Comparison of ENCODE assay signal across 30 mouse cellular contexts in genomic region chr16:78015401-78015800, GRCm38 (mm10).
DNase-seq lines count a peak whose midpoint lies in the region; ATAC-seq and TF ChIP-seq lines count a peak whose summit lies in the region.
"Had no signal": no experiment of that assay in that cellular context is flagged by ENCODE, and none has a peak within 500 bp of the region (broad histone marks: within the 10 kb centered on the region; RNA-seq: fewer than 3 reads in every experiment).

No protein-coding gene starts in this region.

- H3K4me2 ChIP-seq in forebrain, embryonic 16.5 days (ENCODE audit: low read length): no peak overlapping the region
- no peak overlapping the region for H3K4me2 ChIP-seq in forebrain, embryonic 12.5 days
- no peak overlapping the region for H3K4me2 ChIP-seq in heart, postnatal 0 days (ENCODE audit: low read depth, low read length)
- H3K4me2 ChIP-seq: embryonic facial prominence, embryonic 13.5 days; heart, embryonic 11.5 days; intestine, embryonic 15.5 days; liver, embryonic 13.5 days; midbrain, embryonic 12.5 days; neural tube, embryonic 13.5 days had no signal

- H3K4me1 ChIP-seq in forebrain, embryonic 16.5 days (replicated peaks; ENCODE audit: control insufficient read depth, insufficient read depth, low read length): no peaks in the 10 kb centered on the region
- peaks cover 13% of the 10 kb centered on the region; the same call in 1 of the 2 replicates for H3K4me1 ChIP-seq in forebrain, embryonic 12.5 days
- no peaks in the 10 kb centered on the region for H3K4me1 ChIP-seq in heart, postnatal 0 days (ENCODE audit: control insufficient read depth, insufficient read depth)
- no peaks in the 10 kb centered on the region for H3K4me1 ChIP-seq in heart, adult 2 months (ENCODE audit: control insufficient read depth, insufficient read depth, low read length)
- H3K4me1 ChIP-seq: embryonic facial prominence, embryonic 13.5 days; hindbrain, embryonic 10.5 days; intestine, embryonic 15.5 days; liver, embryonic 13.5 days; megakaryocyte, embryonic 14.5 days had no signal

- H3K9ac ChIP-seq in forebrain, embryonic 16.5 days (replicated peaks; ENCODE audit: low read depth, low read length): no peak overlapping the region
- no peak overlapping the region for H3K9ac ChIP-seq in forebrain, embryonic 12.5 days
- H3K9ac ChIP-seq in heart, postnatal 0 days (replicated peaks; ENCODE audit: low read depth, low read length): no peak overlapping the region
- no peak overlapping the region for H3K9ac ChIP-seq in heart, adult 2 months (ENCODE audit: low read depth, low read length)
- H3K9ac ChIP-seq: embryonic facial prominence, embryonic 13.5 days; intestine, embryonic 15.5 days; liver, embryonic 13.5 days; midbrain, embryonic 12.5 days; neural tube, embryonic 13.5 days had no signal

- 32% methylated on average over 2 of the region's 2 CpGs for WGBS in forebrain, embryonic 16.5 days
- WGBS in forebrain, embryonic 12.5 days: 60% methylated on average over 2 of the region's 2 CpGs
- WGBS in heart, postnatal 0 days: 54% methylated on average over 2 of the region's 2 CpGs
- WGBS in heart, adult 2 months: 28% methylated on average over 2 of the region's 2 CpGs

- peak; percentile 9 for DNase-seq in heart, postnatal 0 days (ENCODE audit: low spot score)
- no peak for DNase-seq in heart, adult 2 months
- peak; percentile 13 for DNase-seq in gonadal fat pad, adult 2 months (ENCODE audit: low read depth)
- no peak for DNase-seq in adrenal gland, adult 2 months
- no peak for DNase-seq in kidney, adult 18-20 months
- DNase-seq: adrenal gland, postnatal 14 days; B cell, adult 2 months; cerebellum, adult 11-12 months; cerebellum, adult 9-11 months; embryo, embryonic 11 days; kidney, adult 8-10 months; kidney, postnatal 10 days; layer of hippocampus, postnatal 36 days; left cerebral cortex, postnatal 4 days; liver, embryonic 13.5 days; lung, adult 18-20 months; lung, postnatal 4 days; thymus, postnatal 4 days had no signal

- TF ChIP-seq EP300 in heart, postnatal 0 days (IDR thresholded peaks at IDR 0.05; ENCODE audit: low read depth): no peak
- TF ChIP-seq EP300 in heart, adult 2 months (IDR thresholded peaks at IDR 0.05; ENCODE audit: insufficient read depth, low read depth, low read length): no peak

- no peak for TF ChIP-seq CTCF in heart, postnatal 0 days (IDR thresholded peaks at IDR 0.05; ENCODE audit: low read depth)
- TF ChIP-seq CTCF in heart, adult 2 months (IDR thresholded peaks at IDR 0.05): no peak

- no peak overlapping the region for H3K4me3 ChIP-seq in forebrain, embryonic 16.5 days (replicated peaks; ENCODE audit: low read length)
- H3K4me3 ChIP-seq in forebrain, embryonic 12.5 days (replicated peaks): no peak overlapping the region
- no peak overlapping the region for H3K4me3 ChIP-seq in heart, postnatal 0 days (ENCODE audit: low read depth, low read length)
- no peak overlapping the region for H3K4me3 ChIP-seq in heart, adult 2 months
- H3K4me3 ChIP-seq: embryonic facial prominence, embryonic 13.5 days; erythroblast, embryonic 14.5 days; hindbrain, embryonic 10.5 days; intestine, embryonic 15.5 days; liver, embryonic 13.5 days; megakaryocyte, embryonic 14.5 days; midbrain, embryonic 12.5 days; neural tube, embryonic 13.5 days had no signal

- H3K36me3 ChIP-seq in forebrain, embryonic 16.5 days (ENCODE audit: control insufficient read depth, insufficient read depth): no peaks in the 10 kb centered on the region
- H3K36me3 ChIP-seq in forebrain, embryonic 12.5 days (replicated peaks): no peaks in the 10 kb centered on the region
- H3K36me3 ChIP-seq in heart, postnatal 0 days (replicated peaks; ENCODE audit: control insufficient read depth, insufficient read depth, low read length): no peaks in the 10 kb centered on the region
- no peaks in the 10 kb centered on the region for H3K36me3 ChIP-seq in heart, adult 2 months (ENCODE audit: control insufficient read depth, insufficient read depth, low read length)
- H3K36me3 ChIP-seq: embryonic facial prominence, embryonic 13.5 days; hindbrain, embryonic 10.5 days; intestine, embryonic 15.5 days; liver, embryonic 13.5 days; midbrain, embryonic 12.5 days; neural tube, embryonic 13.5 days had no signal

- no peaks in the 10 kb centered on the region for H3K79me2 ChIP-seq in heart, adult 2 months (replicated peaks; ENCODE audit: control insufficient read depth, insufficient read depth, low read length)

- TF ChIP-seq POLR2A in heart, adult 2 months (IDR thresholded peaks at IDR 0.05; ENCODE audit: insufficient read depth, low read depth, low read length): no peak

- H3K27ac ChIP-seq in forebrain, embryonic 16.5 days (ENCODE audit: low read length): 0 out of 2 replicates have a peak overlapping the region, but pooled peaks have one; percentile 9
- no peak overlapping the region for H3K27ac ChIP-seq in forebrain, embryonic 12.5 days
- no peak overlapping the region for H3K27ac ChIP-seq in heart, postnatal 0 days (ENCODE audit: low read depth)
- H3K27ac ChIP-seq in heart, adult 2 months: no peak overlapping the region
- H3K27ac ChIP-seq: embryonic facial prominence, embryonic 13.5 days; hindbrain, embryonic 10.5 days; intestine, embryonic 15.5 days; liver, embryonic 13.5 days; midbrain, embryonic 12.5 days; neural tube, embryonic 13.5 days had no signal

- intact Hi-C loops in heart, adult 2 months (cut with DNase I): no loop called here

- no peaks in the 10 kb centered on the region for H3K9me3 ChIP-seq in forebrain, embryonic 16.5 days (ENCODE audit: control insufficient read depth, low read length)
- no peaks in the 10 kb centered on the region for H3K9me3 ChIP-seq in forebrain, embryonic 12.5 days
- H3K9me3 ChIP-seq in heart, postnatal 0 days (replicated peaks; ENCODE audit: control insufficient read depth, low read length): no peaks in the 10 kb centered on the region
- H3K9me3 ChIP-seq: embryonic facial prominence, embryonic 13.5 days; hindbrain, embryonic 10.5 days; intestine, embryonic 15.5 days; liver, embryonic 13.5 days; midbrain, embryonic 12.5 days; neural tube, embryonic 13.5 days had no signal

- ATAC-seq in forebrain, embryonic 16.5 days: no peak
- no peak for ATAC-seq in forebrain, embryonic 12.5 days (ENCODE audit: low FRiP score)
- ATAC-seq in heart, postnatal 0 days (ENCODE audit: insufficient read depth, low read depth): no peak
- ATAC-seq: hindbrain, embryonic 16.5 days; intestine, embryonic 15.5 days; lung, postnatal 0 days had no signal

- H3K27me3 ChIP-seq in forebrain, embryonic 16.5 days (replicated peaks; ENCODE audit: control insufficient read depth, insufficient read depth, low read length): no peaks in the 10 kb centered on the region
- H3K27me3 ChIP-seq in forebrain, embryonic 12.5 days: no peaks in the 10 kb centered on the region
- no peaks in the 10 kb centered on the region for H3K27me3 ChIP-seq in heart, postnatal 0 days (ENCODE audit: control insufficient read depth, insufficient read depth, low read length)
- no peaks in the 10 kb centered on the region for H3K27me3 ChIP-seq in heart, adult 2 months (ENCODE audit: control insufficient read depth, insufficient read depth, low read length)
- H3K27me3 ChIP-seq: embryonic facial prominence, embryonic 13.5 days; intestine, embryonic 15.5 days; liver, embryonic 13.5 days; megakaryocyte, embryonic 14.5 days; midbrain, embryonic 12.5 days; neural tube, embryonic 13.5 days had no signal

Comparison
In these comparisons a context has a peak if more than half of its experiments do, and no peak if none do; other contexts are left out.
1. DNase-seq: peak in heart, postnatal 0 days (single experiment) and gonadal fat pad, adult 2 months (single experiment); none in heart, adult 2 months (0 of 2), adrenal gland, adult 2 months (single experiment) and kidney, adult 18-20 months (single experiment).